Mouse (Mus musculus): ENCODE data around the gene Amotl1. TPM values are rescaled to one million over a fixed set of nuclear protein-coding genes. Genes with fewer than 3 reads are reported as not detected.

Gene Amotl1
- polyA plus RNA-seq, 1 experiment from 2014 or later = 28.6 TPM

DNA sequence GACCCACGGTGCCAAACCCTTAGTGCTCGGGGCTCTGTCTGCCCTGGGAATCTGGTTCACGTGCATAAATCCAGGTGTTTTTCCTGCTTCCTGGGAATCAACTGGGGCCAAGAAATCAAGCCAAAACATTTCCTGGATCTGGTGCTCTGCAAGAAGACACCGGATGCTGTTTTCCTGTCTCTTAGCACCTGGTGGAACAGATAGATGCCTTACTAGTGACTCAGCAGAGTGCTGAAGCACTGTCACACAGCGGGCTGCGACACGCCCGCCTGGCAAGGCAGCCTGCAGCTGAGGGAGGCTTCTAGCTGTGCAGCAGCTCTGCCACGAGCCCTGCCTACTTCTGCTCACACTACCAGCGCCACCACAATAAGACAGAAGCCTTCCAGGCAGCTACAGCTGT is 85.4 kb downstream of the Amotl1 start:
- WGBS = 74% methylated on average over 10 of the region's 10 CpGs

GRCm38 (mm10) chr9:14558332-14558731 is 86.5 kb downstream of the Amotl1 start:
- peaks cover 20% of the 10 kb centered on the region for H3K36me3 ChIP-seq (replicated peaks; ENCODE audit: control insufficient read depth, insufficient read depth, low read depth, low read length)
- H3K27me3 ChIP-seq (ENCODE audit: control insufficient read depth, insufficient read depth, low read length) = no peaks in the 10 kb centered on the region
- H3K27ac ChIP-seq (replicated peaks; ENCODE audit: low read depth, low read length) = no peak overlapping the region
- H3K4me1 ChIP-seq (ENCODE audit: control insufficient read depth, insufficient read depth, low read length) = no peaks in the 10 kb centered on the region
- 91% methylated on average over 10 of the region's 10 CpGs for WGBS
- no peak overlapping the region for H3K4me2 ChIP-seq (ENCODE audit: low read depth, low read length)
- H3K4me3 ChIP-seq (ENCODE audit: low read depth, low read length) = no peak overlapping the region
- ATAC-seq (replicated peaks; ENCODE audit: insufficient number of reproducible peaks, low FRiP score, low TSS enrichment, low read depth) = no peak
- no peaks in the 10 kb centered on the region for H3K9me3 ChIP-seq (replicated peaks; ENCODE audit: control insufficient read depth, low read length)
- DNase-seq (ENCODE audit: low spot score) = no peak
- no peak overlapping the region for H3K9ac ChIP-seq (replicated peaks; ENCODE audit: low read length)

More for the DNA sequence above, 85.4 kb downstream of the Amotl1 start:
- Histone ChIP-seq H3K4me1 (ENCODE audit: control insufficient read depth, insufficient read depth, low read length) (no peaks in the 10 kb centered on the region), H3K9me3 (replicated peaks; ENCODE audit: control insufficient read depth, low read length) (no peaks in the 10 kb centered on the region), H3K36me3 (replicated peaks; ENCODE audit: control insufficient read depth, insufficient read depth, low read depth, low read length) (peaks cover 20% of the 10 kb centered on the region), H3K27me3 (ENCODE audit: control insufficient read depth, insufficient read depth, low read length) (no peaks in the 10 kb centered on the region), H3K9ac (replicated peaks; ENCODE audit: low read length) (no peak overlapping the region), H3K4me2 (ENCODE audit: low read depth, low read length) (no peak overlapping the region; the same call in 1 of the 2 replicates), H3K4me3 (ENCODE audit: low read depth, low read length) (no peak overlapping the region), H3K27ac (replicated peaks; ENCODE audit: low read depth, low read length) (no peak overlapping the region)
- ATAC-seq (replicated peaks; ENCODE audit: insufficient number of reproducible peaks, low FRiP score, low TSS enrichment, low read depth) (no peak), DNase-seq (ENCODE audit: low spot score) (no peak)

DNA sequence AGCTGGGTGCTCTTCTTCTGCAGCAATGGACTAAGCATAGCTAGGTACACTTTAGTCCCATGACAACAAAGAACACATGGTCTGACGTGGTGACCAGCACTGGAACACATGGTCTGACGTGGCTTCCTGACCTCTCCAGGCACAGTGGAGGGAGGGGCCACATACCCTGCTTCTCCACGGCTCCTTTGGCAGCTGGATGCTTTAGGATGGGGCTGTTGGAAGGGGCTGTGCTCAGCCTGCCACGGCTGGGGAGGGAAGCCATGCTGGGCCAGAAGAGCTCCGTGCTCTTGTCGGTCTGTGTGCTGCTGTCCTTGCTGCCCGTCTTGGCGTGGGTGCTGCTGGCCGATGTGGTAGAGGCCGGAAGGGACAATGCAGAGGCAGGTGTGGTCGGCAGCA is 96.5 kb downstream of the Amotl1 start:
- Histone ChIP-seq H3K27ac (replicated peaks; ENCODE audit: low read depth, low read length) (no peak overlapping the region), H3K4me2 (ENCODE audit: low read depth, low read length) (no peak overlapping the region), H3K9me3 (replicated peaks; ENCODE audit: control insufficient read depth, low read length) (no peaks in the 10 kb centered on the region), H3K4me3 (ENCODE audit: low read depth, low read length) (no peak overlapping the region), H3K4me1 (ENCODE audit: control insufficient read depth, insufficient read depth, low read length) (no peaks in the 10 kb centered on the region), H3K36me3 (replicated peaks; ENCODE audit: control insufficient read depth, insufficient read depth, low read depth, low read length) (peaks cover 15% of the 10 kb centered on the region), H3K9ac (replicated peaks; ENCODE audit: low read length) (no peak overlapping the region), H3K27me3 (ENCODE audit: control insufficient read depth, insufficient read depth, low read length) (no peaks in the 10 kb centered on the region)
- peak; percentile 57; the same call in 1 of the 2 replicates for ATAC-seq (replicated peaks; ENCODE audit: insufficient number of reproducible peaks, low FRiP score, low TSS enrichment, low read depth)
- DNase-seq (ENCODE audit: low spot score) = no peak
- 64% methylated on average over 11 of the region's 11 CpGs for WGBS

DNA sequence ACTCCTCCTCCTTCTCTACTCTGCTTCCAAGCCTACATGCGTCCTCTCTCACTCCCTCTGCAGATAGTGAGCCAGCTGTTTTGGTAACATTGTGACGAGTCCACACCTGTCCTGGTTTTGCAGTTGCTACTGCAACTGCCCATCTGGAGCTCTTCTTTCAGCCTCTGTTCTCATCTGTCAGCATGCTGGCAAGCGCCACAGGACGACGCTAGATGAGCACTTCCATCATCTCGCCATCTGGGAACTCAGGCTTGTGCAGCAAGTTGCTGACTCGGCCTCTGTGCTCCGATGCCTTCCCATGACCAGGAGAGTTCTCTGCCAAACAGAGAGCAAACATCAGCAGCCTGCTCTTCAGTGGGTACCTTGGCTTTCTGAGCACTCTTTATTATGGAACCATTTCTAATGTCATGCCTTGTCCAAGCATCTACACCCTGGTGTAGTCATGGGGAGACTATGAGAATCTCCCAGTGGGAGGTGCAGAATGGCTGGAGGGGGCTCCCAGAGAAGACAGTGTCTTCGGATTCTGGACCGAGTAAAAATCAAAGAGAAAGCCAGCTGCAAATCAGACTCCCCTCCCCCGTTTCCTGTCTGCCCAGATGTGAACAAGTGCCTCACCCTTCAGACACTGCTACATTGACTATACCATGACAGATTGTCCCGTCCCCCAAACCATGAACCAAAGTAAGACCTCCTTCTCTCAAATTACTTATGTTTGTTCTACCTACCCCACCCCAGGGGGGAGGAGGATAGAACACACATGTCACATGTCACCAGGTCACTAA is 97.1 kb downstream of the Amotl1 start:
- no peak overlapping the region for H3K4me3 ChIP-seq (ENCODE audit: low read depth, low read length)
- peaks cover 12% of the 10 kb centered on the region for H3K36me3 ChIP-seq (replicated peaks; ENCODE audit: control insufficient read depth, insufficient read depth, low read depth, low read length)
- no peak overlapping the region for H3K27ac ChIP-seq (replicated peaks; ENCODE audit: low read depth, low read length)
- no peaks in the 10 kb centered on the region for H3K27me3 ChIP-seq (ENCODE audit: control insufficient read depth, insufficient read depth, low read length)
- H3K4me1 ChIP-seq (ENCODE audit: control insufficient read depth, insufficient read depth, low read length) = no peaks in the 10 kb centered on the region
- ATAC-seq (replicated peaks; ENCODE audit: insufficient number of reproducible peaks, low FRiP score, low TSS enrichment, low read depth) (no peak), DNase-seq (ENCODE audit: low spot score) (no peak)
- H3K4me2 ChIP-seq (ENCODE audit: low read depth, low read length) = no peak overlapping the region
- WGBS = 68% methylated on average over 12 of the region's 12 CpGs
- no peaks in the 10 kb centered on the region for H3K9me3 ChIP-seq (replicated peaks; ENCODE audit: control insufficient read depth, low read length)
- H3K9ac ChIP-seq (replicated peaks; ENCODE audit: low read length) = no peak overlapping the region

DNA sequence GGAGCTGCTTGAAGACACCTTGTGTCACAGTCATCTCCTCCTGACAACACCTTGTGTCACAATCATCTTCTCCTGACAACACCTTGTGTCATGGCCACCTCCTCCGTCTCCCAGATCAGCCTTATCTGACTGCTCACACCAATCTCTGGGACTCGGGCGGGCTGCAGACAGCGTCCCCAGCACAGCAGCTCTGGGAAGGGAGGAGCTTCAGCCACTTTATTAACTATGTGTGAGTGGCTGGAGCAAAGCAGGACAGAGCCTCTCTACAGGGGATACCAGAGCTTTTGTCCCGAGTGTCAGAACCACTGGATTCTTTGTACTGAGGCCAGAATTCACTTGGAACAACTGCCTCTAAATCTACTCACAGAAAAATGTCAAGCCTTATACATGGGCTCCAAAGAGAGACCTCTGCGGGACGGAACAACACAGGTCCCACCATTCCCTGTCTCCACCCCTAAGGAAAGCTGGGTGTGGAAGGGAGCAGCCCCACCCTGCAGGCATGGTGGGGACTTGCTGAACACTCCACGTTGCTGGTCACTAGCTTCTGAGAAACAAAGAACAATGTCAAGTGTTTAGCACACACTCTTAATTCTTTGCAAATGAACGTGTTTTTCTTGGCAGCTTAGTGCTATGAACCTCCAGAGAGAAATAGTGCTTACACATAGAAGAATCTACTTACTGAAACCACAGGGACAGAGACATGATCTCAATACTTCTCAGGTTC is 100.7 kb downstream of the Amotl1 start:
- H3K9ac ChIP-seq (replicated peaks; ENCODE audit: low read length) = no peak overlapping the region
- no peak overlapping the region for H3K4me3 ChIP-seq (ENCODE audit: low read depth, low read length)
- no peak overlapping the region for H3K27ac ChIP-seq (replicated peaks; ENCODE audit: low read depth, low read length)
- no peaks in the 10 kb centered on the region for H3K9me3 ChIP-seq (replicated peaks; ENCODE audit: control insufficient read depth, low read length)
- no peaks in the 10 kb centered on the region for H3K27me3 ChIP-seq (ENCODE audit: control insufficient read depth, insufficient read depth, low read length)
- no peaks in the 10 kb centered on the region for H3K4me1 ChIP-seq (ENCODE audit: control insufficient read depth, insufficient read depth, low read length)
- 81% methylated on average over 9 of the region's 9 CpGs for WGBS
- H3K36me3 ChIP-seq (replicated peaks; ENCODE audit: control insufficient read depth, insufficient read depth, low read depth, low read length) = peaks cover 3% of the 10 kb centered on the region
- DNase-seq (ENCODE audit: low spot score) = no peak
- H3K4me2 ChIP-seq (ENCODE audit: low read depth, low read length) = no peak overlapping the region
- ATAC-seq (replicated peaks; ENCODE audit: insufficient number of reproducible peaks, low FRiP score, low TSS enrichment, low read depth) = no peak

GRCm38 (mm10) chr9:14534833-14535456 is 109.9 kb downstream of the Amotl1 start:
- H3K36me3 ChIP-seq (replicated peaks; ENCODE audit: control insufficient read depth, insufficient read depth, low read depth, low read length) = no peaks in the 10 kb centered on the region; the same call in 1 of the 2 replicates
- ATAC-seq (replicated peaks; ENCODE audit: insufficient number of reproducible peaks, low FRiP score, low TSS enrichment, low read depth) (no peak), DNase-seq (ENCODE audit: low spot score) (no peak)
- no peaks in the 10 kb centered on the region for H3K27me3 ChIP-seq (ENCODE audit: control insufficient read depth, insufficient read depth, low read length)
- 86% methylated on average over 9 of the region's 9 CpGs for WGBS
- H3K27ac ChIP-seq (replicated peaks; ENCODE audit: low read depth, low read length) = no peak overlapping the region
- no peak overlapping the region for H3K4me3 ChIP-seq (ENCODE audit: low read depth, low read length)
- no peaks in the 10 kb centered on the region for H3K9me3 ChIP-seq (replicated peaks; ENCODE audit: control insufficient read depth, low read length)
- H3K4me1 ChIP-seq (ENCODE audit: control insufficient read depth, insufficient read depth, low read length) = no peaks in the 10 kb centered on the region
- no peak overlapping the region for H3K4me2 ChIP-seq (ENCODE audit: low read depth, low read length)
- no peak overlapping the region for H3K9ac ChIP-seq (replicated peaks; ENCODE audit: low read length)

- no peaks in the 10 kb centered on the region for H3K9me3 ChIP-seq (replicated peaks; ENCODE audit: control insufficient read depth, low read length)
- WGBS = 82% methylated on average over 2 of the region's 2 CpGs
Observed at GRCm38 (mm10) chr9:14533659-14534058, 111.2 kb downstream of the Amotl1 start.

GRCm38 (mm10) chr9:14532283-14532682 is 112.6 kb downstream of the Amotl1 start:
- no peaks in the 10 kb centered on the region for H3K9me3 ChIP-seq (replicated peaks; ENCODE audit: control insufficient read depth, low read length)
- no peaks in the 10 kb centered on the region for H3K27me3 ChIP-seq (ENCODE audit: control insufficient read depth, insufficient read depth, low read length)
- 35% methylated on average over 3 of the region's 3 CpGs for WGBS
- no peaks in the 10 kb centered on the region for H3K36me3 ChIP-seq (replicated peaks; ENCODE audit: control insufficient read depth, insufficient read depth, low read depth, low read length)
- no peak overlapping the region for H3K27ac ChIP-seq (replicated peaks; ENCODE audit: low read depth, low read length)
- no peaks in the 10 kb centered on the region for H3K4me1 ChIP-seq (ENCODE audit: control insufficient read depth, insufficient read depth, low read length)
- H3K9ac ChIP-seq (replicated peaks; ENCODE audit: low read length) = no peak overlapping the region
- DNase-seq (ENCODE audit: low spot score) = peak; percentile 13
- H3K4me3 ChIP-seq (ENCODE audit: low read depth, low read length) = no peak overlapping the region
- no peak; the same call in 1 of the 2 replicates for ATAC-seq (replicated peaks; ENCODE audit: insufficient number of reproducible peaks, low FRiP score, low TSS enrichment, low read depth)
- no peak overlapping the region for H3K4me2 ChIP-seq (ENCODE audit: low read depth, low read length)

More at GRCm38 (mm10) chr9:14533659-14534058, 111.2 kb downstream of the Amotl1 start:
- Histone ChIP-seq H3K9ac (replicated peaks; ENCODE audit: low read length) (no peak overlapping the region), H3K4me2 (ENCODE audit: low read depth, low read length) (no peak overlapping the region), H3K4me1 (ENCODE audit: control insufficient read depth, insufficient read depth, low read length) (no peaks in the 10 kb centered on the region), H3K36me3 (replicated peaks; ENCODE audit: control insufficient read depth, insufficient read depth, low read depth, low read length) (no peaks in the 10 kb centered on the region), H3K4me3 (ENCODE audit: low read depth, low read length) (no peak overlapping the region), H3K27me3 (ENCODE audit: control insufficient read depth, insufficient read depth, low read length) (no peaks in the 10 kb centered on the region), H3K27ac (replicated peaks; ENCODE audit: low read depth, low read length) (no peak overlapping the region)
- ATAC-seq (replicated peaks; ENCODE audit: insufficient number of reproducible peaks, low FRiP score, low TSS enrichment, low read depth) = no peak
- no peak for DNase-seq (ENCODE audit: low spot score)

All from embryonic facial prominence, embryonic 11.5 days (tissue).